Mouse (Mus musculus): ENCODE measurements at regions not wholly inside any gene's neighbourhood (a gene's known extent, or its start where the extent isn't known, plus 50 kb on each side); places are given as distances from the start of the nearest gene placed in this dataset.

- Histone ChIP-seq H3K27me3 (ENCODE audit: insufficient read depth, low read length) (no peaks in the 10 kb centered on the region), H3K4me1 (ENCODE audit: insufficient read depth, low read length) (peaks cover 4% of the 10 kb centered on the region), H3K27ac (ENCODE audit: low read length) (peak overlapping the region; percentile 6), H3K9me3 (ENCODE audit: low read length) (no peaks in the 10 kb centered on the region), H3K36me3 (ENCODE audit: insufficient read depth, low read length) (no peaks in the 10 kb centered on the region), H3K9ac (replicated peaks; ENCODE audit: low read length) (no peak overlapping the region), H3K4me2 (replicated peaks; ENCODE audit: low read depth, low read length) (no peak overlapping the region), H3K4me3 (ENCODE audit: low read length) (no peak overlapping the region)
- ATAC-seq (ENCODE audit: low FRiP score, low TSS enrichment) = no peak
- 19% methylated on average over 7 of the region's 7 CpGs for WGBS
Observed at GRCm38 (mm10) chr9:116401821-116402220, 226.7 kb upstream of the Tgfbr2 start.

GRCm38 (mm10) chr9:116400270-116400669 lies 225.1 kb upstream of the Tgfbr2 start:
- 54% methylated on average over 2 of the region's 2 CpGs for WGBS
- Histone ChIP-seq H3K4me2 (replicated peaks; ENCODE audit: low read depth, low read length) (no peak overlapping the region), H3K9ac (replicated peaks; ENCODE audit: low read length) (no peak overlapping the region), H3K27me3 (ENCODE audit: insufficient read depth, low read length) (no peaks in the 10 kb centered on the region), H3K27ac (ENCODE audit: low read length) (no peak overlapping the region), H3K36me3 (ENCODE audit: insufficient read depth, low read length) (no peaks in the 10 kb centered on the region), H3K9me3 (ENCODE audit: low read length) (no peaks in the 10 kb centered on the region), H3K4me3 (ENCODE audit: low read length) (no peak overlapping the region), H3K4me1 (ENCODE audit: insufficient read depth, low read length) (peaks cover 4% of the 10 kb centered on the region)
- ATAC-seq (ENCODE audit: low FRiP score, low TSS enrichment) = no peak

- Histone ChIP-seq H3K9ac (replicated peaks; ENCODE audit: low read length) (no peak overlapping the region), H3K4me1 (ENCODE audit: insufficient read depth, low read length) (peaks cover 4% of the 10 kb centered on the region), H3K4me2 (replicated peaks; ENCODE audit: low read depth, low read length) (no peak overlapping the region), H3K9me3 (ENCODE audit: low read length) (no peaks in the 10 kb centered on the region), H3K27me3 (ENCODE audit: insufficient read depth, low read length) (no peaks in the 10 kb centered on the region), H3K36me3 (ENCODE audit: insufficient read depth, low read length) (no peaks in the 10 kb centered on the region), H3K4me3 (ENCODE audit: low read length) (no peak overlapping the region), H3K27ac (ENCODE audit: low read length) (no peak overlapping the region)
- 93% methylated on average over 1 of the region's 1 CpGs for WGBS
- ATAC-seq (ENCODE audit: low FRiP score, low TSS enrichment) = no peak
Observed at GRCm38 (mm10) chr9:116399296-116399695, 224.1 kb upstream of the Tgfbr2 start.

GRCm38 (mm10) chr9:116392258-116392657 lies 217.1 kb upstream of the Tgfbr2 start:
- Histone ChIP-seq H3K36me3 (ENCODE audit: insufficient read depth, low read length) (no peaks in the 10 kb centered on the region), H3K4me2 (replicated peaks; ENCODE audit: low read depth, low read length) (no peak overlapping the region), H3K9ac (replicated peaks; ENCODE audit: low read length) (no peak overlapping the region), H3K9me3 (ENCODE audit: low read length) (no peaks in the 10 kb centered on the region), H3K4me3 (ENCODE audit: low read length) (no peak overlapping the region), H3K27me3 (ENCODE audit: insufficient read depth, low read length) (no peaks in the 10 kb centered on the region), H3K4me1 (ENCODE audit: insufficient read depth, low read length) (no peaks in the 10 kb centered on the region), H3K27ac (ENCODE audit: low read length) (no peak overlapping the region)
- ATAC-seq (ENCODE audit: low FRiP score, low TSS enrichment) = no peak
- 68% methylated on average over 8 of the region's 8 CpGs for WGBS

- no peak overlapping the region for H3K27ac ChIP-seq (ENCODE audit: low read length)
Observed at GRCm38 (mm10) chr9:116389781-116390180, 214.6 kb upstream of the Tgfbr2 start.

GRCm38 (mm10) chr9:116388863-116389262 lies 213.7 kb upstream of the Tgfbr2 start:
- Histone ChIP-seq H3K9me3 (ENCODE audit: low read length) (no peaks in the 10 kb centered on the region), H3K27me3 (ENCODE audit: insufficient read depth, low read length) (no peaks in the 10 kb centered on the region), H3K4me1 (ENCODE audit: insufficient read depth, low read length) (peaks cover 10% of the 10 kb centered on the region), H3K9ac (replicated peaks; ENCODE audit: low read length) (no peak overlapping the region), H3K36me3 (ENCODE audit: insufficient read depth, low read length) (no peaks in the 10 kb centered on the region), H3K4me2 (replicated peaks; ENCODE audit: low read depth, low read length) (no peak overlapping the region), H3K27ac (ENCODE audit: low read length) (no peak overlapping the region), H3K4me3 (ENCODE audit: low read length) (no peak overlapping the region)
- no peak for ATAC-seq (ENCODE audit: low FRiP score, low TSS enrichment)
- WGBS = 68% methylated on average over 8 of the region's 8 CpGs

More at GRCm38 (mm10) chr9:116389781-116390180, 214.6 kb upstream of the Tgfbr2 start:
- Histone ChIP-seq H3K9ac (replicated peaks; ENCODE audit: low read length) (no peak overlapping the region), H3K4me3 (ENCODE audit: low read length) (no peak overlapping the region), H3K4me1 (ENCODE audit: insufficient read depth, low read length) (peaks cover under 1% of the 10 kb centered on the region), H3K27me3 (ENCODE audit: insufficient read depth, low read length) (no peaks in the 10 kb centered on the region), H3K4me2 (replicated peaks; ENCODE audit: low read depth, low read length) (no peak overlapping the region), H3K36me3 (ENCODE audit: insufficient read depth, low read length) (no peaks in the 10 kb centered on the region), H3K9me3 (ENCODE audit: low read length) (no peaks in the 10 kb centered on the region)
- no peak for ATAC-seq (ENCODE audit: low FRiP score, low TSS enrichment)
- 78% methylated on average over 3 of the region's 3 CpGs for WGBS

GRCm38 (mm10) chr9:116388025-116388424 lies 212.9 kb upstream of the Tgfbr2 start:
- ATAC-seq (ENCODE audit: low FRiP score, low TSS enrichment) = no peak
- peaks cover 18% of the 10 kb centered on the region for H3K4me1 ChIP-seq (ENCODE audit: insufficient read depth, low read length)
- H3K4me2 ChIP-seq (replicated peaks; ENCODE audit: low read depth, low read length) = no peak overlapping the region
- no peaks in the 10 kb centered on the region for H3K9me3 ChIP-seq (ENCODE audit: low read length)
- H3K4me3 ChIP-seq (ENCODE audit: low read length) = no peak overlapping the region
- H3K9ac ChIP-seq (replicated peaks; ENCODE audit: low read length) = no peak overlapping the region
- no peaks in the 10 kb centered on the region for H3K27me3 ChIP-seq (ENCODE audit: insufficient read depth, low read length)
- no peak overlapping the region for H3K27ac ChIP-seq (ENCODE audit: low read length)
- no peaks in the 10 kb centered on the region for H3K36me3 ChIP-seq (ENCODE audit: insufficient read depth, low read length)
- 95% methylated on average over 9 of the region's 9 CpGs for WGBS

GRCm38 (mm10) chr9:116384176-116385076 lies 209.3 kb upstream of the Tgfbr2 start:
- peak; percentile 87 for ATAC-seq (ENCODE audit: low FRiP score, low TSS enrichment)
- Histone ChIP-seq H3K9ac (replicated peaks; ENCODE audit: low read length) (peak overlapping the region; percentile 42), H3K27me3 (ENCODE audit: insufficient read depth, low read length) (no peaks in the 10 kb centered on the region), H3K4me1 (ENCODE audit: insufficient read depth, low read length) (peaks cover 22% of the 10 kb centered on the region), H3K4me3 (ENCODE audit: low read length) (peak overlapping the region; percentile 29), H3K36me3 (ENCODE audit: insufficient read depth, low read length) (no peaks in the 10 kb centered on the region), H3K9me3 (ENCODE audit: low read length) (no peaks in the 10 kb centered on the region), H3K4me2 (replicated peaks; ENCODE audit: low read depth, low read length) (peak overlapping the region; percentile 48), H3K27ac (ENCODE audit: low read length) (peak overlapping the region; percentile 94)
- 42% methylated on average over 21 of the region's 21 CpGs for WGBS

- H3K36me3 ChIP-seq (ENCODE audit: insufficient read depth, low read length) = no peaks in the 10 kb centered on the region
- H3K4me1 ChIP-seq (ENCODE audit: insufficient read depth, low read length) = peaks cover 22% of the 10 kb centered on the region
- H3K9me3 ChIP-seq (ENCODE audit: low read length) = no peaks in the 10 kb centered on the region
- no peaks in the 10 kb centered on the region for H3K27me3 ChIP-seq (ENCODE audit: insufficient read depth, low read length)
- ATAC-seq (ENCODE audit: low FRiP score, low TSS enrichment) = peak; percentile 76
- H3K27ac ChIP-seq (ENCODE audit: low read length) = peak overlapping the region; percentile 94
- 5% methylated on average over 18 of the region's 18 CpGs for WGBS
- H3K9ac ChIP-seq (replicated peaks; ENCODE audit: low read length) = peak overlapping the region; percentile 42
- peak overlapping the region; percentile 29 for H3K4me3 ChIP-seq (ENCODE audit: low read length)
- peak overlapping the region; percentile 48 for H3K4me2 ChIP-seq (replicated peaks; ENCODE audit: low read depth, low read length)
Observed at GRCm38 (mm10) chr9:116383411-116384101, 208.4 kb upstream of the Tgfbr2 start.

- Histone ChIP-seq H3K4me1 (ENCODE audit: insufficient read depth, low read length) (0 out of 2 replicates have a peak, but pooled peaks cover 3% of the 10 kb centered on the region), H3K9ac (replicated peaks; ENCODE audit: low read length) (no peak overlapping the region), H3K36me3 (ENCODE audit: insufficient read depth, low read length) (no peaks in the 10 kb centered on the region), H3K27ac (ENCODE audit: low read length) (no peak overlapping the region), H3K4me3 (ENCODE audit: low read length) (no peak overlapping the region), H3K4me2 (replicated peaks; ENCODE audit: low read depth, low read length) (no peak overlapping the region), H3K27me3 (ENCODE audit: insufficient read depth, low read length) (no peaks in the 10 kb centered on the region), H3K9me3 (ENCODE audit: low read length) (no peaks in the 10 kb centered on the region)
- 82% methylated on average over 1 of the region's 1 CpGs for WGBS
- no peak for ATAC-seq (ENCODE audit: low FRiP score, low TSS enrichment)
Observed at GRCm38 (mm10) chr9:116377706-116378105, 202.5 kb upstream of the Tgfbr2 start.

Measured in kidney, embryonic 16.5 days (tissue).